Mouse (Mus musculus): ENCODE data around the gene Ccrl2.

DNA sequence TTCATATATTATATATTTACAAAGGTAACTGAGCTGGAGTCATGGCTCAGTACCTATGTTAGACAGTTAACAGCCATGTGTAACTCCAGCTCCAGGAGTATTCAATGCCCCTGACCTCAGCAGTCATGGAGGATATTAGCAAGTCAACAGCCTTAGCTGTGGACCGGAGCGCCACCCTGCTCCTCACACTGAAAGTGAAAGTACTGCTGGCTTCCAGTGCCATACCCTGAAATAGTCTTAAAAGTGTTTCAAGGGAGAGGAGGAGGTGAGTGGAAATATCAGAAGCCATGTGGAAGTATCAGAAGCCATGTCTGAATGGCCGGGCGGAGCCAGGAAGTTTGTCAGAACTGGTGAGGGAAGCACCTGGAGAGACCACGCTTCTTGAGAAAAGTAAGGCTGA is 10.1 kb downstream of the Ccrl2 start:
- no peak for TF ChIP-seq GATA1 (IDR thresholded peaks at IDR 0.05; ENCODE audit: borderline replicate concordance, low read length)
- no peak for TF ChIP-seq CTCF (IDR thresholded peaks at IDR 0.05; ENCODE audit: low read depth, low read length)
- no peak for TF ChIP-seq POLR2AphosphoS5 (IDR thresholded peaks at IDR 0.05; ENCODE audit: insufficient replicate concordance, low read depth, low read length)

Measured in G1E (cell line).